Mouse (Mus musculus) stomach, embryonic 14.5 days (tissue): ENCODE results near the gene V1rd19. TPM values are rescaled to one million over a fixed set of nuclear protein-coding genes. Genes with fewer than 3 reads are reported as not detected.
"Not testable (repeated sequence)": the region's sequence is repeated elsewhere in the genome, so short reads cannot be mapped to it uniquely, and the experiment has no call there.

Experiments used
- ATAC-seq: fragments of 200-750 bp; cut with Nextera tagmentation; 2 replicates; pipeline ENCODE4 v1.8.0; 2017; ENCODE audit warnings: low read depth, moderate TSS enrichment; ENCODE audit not compliant: insufficient number of reproducible peaks, insufficient read depth, low FRiP score
- H3K27ac ChIP-seq: fragments of 300-500 bp; sonication (generic); 2 replicates; pipeline ENCODE4 v1.5.1; 2014; ENCODE audit warnings: mild to moderate bottlenecking, low read length, moderate library complexity, mixed read lengths
- H3K27me3 ChIP-seq: fragments of 300-500 bp; sonication (generic); 2 replicates; pipeline ENCODE4 v1.6.1; 2014; ENCODE audit warnings: low read length, control low read depth, mixed read lengths; ENCODE audit not compliant: control insufficient read depth, insufficient read depth
- H3K36me3 ChIP-seq: fragments of 300-500 bp; sonication (generic); 2 replicates; pipeline ENCODE4 v1.6.1; 2014; ENCODE audit warnings: mild to moderate bottlenecking, control low read depth, low read length, moderate library complexity, mixed read lengths; ENCODE audit not compliant: control insufficient read depth, insufficient read depth
- H3K4me1 ChIP-seq: fragments of 300-500 bp; sonication (generic); 2 replicates; pipeline ENCODE4 v1.6.1; 2014; ENCODE audit warnings: low read length, control low read depth, mixed read lengths; ENCODE audit not compliant: control insufficient read depth, insufficient read depth
- H3K4me2 ChIP-seq: fragments of 300-500 bp; sonication (generic); replicated peaks from 2 replicates; pipeline ENCODE4 v1.6.1; 2014; ENCODE audit warnings: low read depth, low read length, control low read depth
- H3K4me3 ChIP-seq: fragments of 300-500 bp; sonication (generic); 2 replicates; pipeline ENCODE4 v1.5.1; 2014; ENCODE audit warnings: low read depth, low read length, control low read depth
- H3K9ac ChIP-seq: fragments of 300-500 bp; sonication (generic); replicated peaks from 2 replicates; pipeline ENCODE4 v1.6.1; 2014; ENCODE audit warnings: low read depth, mild to moderate bottlenecking, control low read depth, low read length, moderate library complexity, mixed read lengths
- H3K9me3 ChIP-seq: fragments of 300-500 bp; sonication (generic); 2 replicates; pipeline ENCODE4 v1.6.1; 2016; ENCODE audit warnings: low read depth, low read length, control low read depth; ENCODE audit not compliant: control insufficient read depth
- WGBS: fragments of 180-500 bp; shearing (Covaris S2); extraction: QIAGEN DNeasy Blood & Tissue Kit; methylation state at CpG from one replicate; pipeline ENCODE4 v1.1.7; 2014; 5-methylcytosine and 5-hydroxymethylcytosine counted together
- polyA plus RNA-seq: library from polyadenylated mRNA; unstranded; fragments of >200 nt; fragmentation: Nextera tagmentation; extraction: Ambion mirVana; gene quantifications from 2 replicates; pipeline ENCODE4 v1.2.1, GENCODE M21; 2014

V1rd19 gene
- polyA plus RNA-seq, result not detected in 2 replicates

DNA sequence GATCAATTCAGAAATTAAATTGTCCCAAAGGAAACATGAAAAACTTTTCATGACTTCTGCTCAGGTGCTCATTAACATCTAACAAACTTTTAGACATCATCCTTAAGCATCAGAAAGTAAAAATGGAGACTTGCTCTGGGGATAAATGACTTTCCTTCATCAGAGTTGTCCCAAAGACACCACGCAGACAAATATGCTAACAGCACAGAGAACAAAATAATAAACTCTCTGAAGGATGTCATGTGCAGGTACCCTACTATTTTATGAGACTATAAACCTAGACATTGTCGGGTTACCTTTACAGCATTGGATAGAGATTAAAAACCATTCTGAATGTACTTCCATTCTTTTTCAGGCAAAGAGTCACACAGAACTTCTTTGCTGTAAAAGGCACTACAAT lies at the start of gene V1rd19:
Gene V1rd19, plus strand, starts transcription at position 301 of the 400 bp plus-strand sequence.
- peaks cover 3% of the 10 kb centered on the region; the same call in 1 of the 2 replicates for H3K9me3 ChIP-seq
- no peak within 1 kb of the TSS for H3K27ac ChIP-seq
- no peaks in the 10 kb centered on the region for H3K36me3 ChIP-seq
- no peaks in the 10 kb centered on the region for H3K27me3 ChIP-seq
- H3K4me1 ChIP-seq, result no peaks in the 10 kb centered on the region
- H3K9ac ChIP-seq, result no peak within 1 kb of the TSS
- ATAC-seq, result no peak
- H3K4me2 ChIP-seq, result no peak within 1 kb of the TSS
- H3K4me3 ChIP-seq, result no peak within 1 kb of the TSS
- WGBS, result 61% methylated on average over 2 of the region's 2 CpGs

- H3K4me2 ChIP-seq, H3K4me3 ChIP-seq, H3K27me3 ChIP-seq, ATAC-seq, H3K9ac ChIP-seq, H3K27ac ChIP-seq, H3K4me1 ChIP-seq, H3K9me3 ChIP-seq, H3K36me3 ChIP-seq: not testable (repeated sequence)
- WGBS, result 64% methylated on average over 3 of the region's 3 CpGs
Measured at GRCm38 (mm10) chr7:23968044-23968443, 33.4 kb upstream of the V1rd19 start.

GRCm38 (mm10) chr7:23974315-23974714 lies 27.2 kb upstream of the V1rd19 start, which contains the start of gene Vmn1r181:
Vmn1r181 (plus strand) TSS chr7:23974615.
- not testable (repeated sequence) for H3K27me3 ChIP-seq, H3K9ac ChIP-seq, H3K4me3 ChIP-seq, ATAC-seq, H3K9me3 ChIP-seq, H3K4me1 ChIP-seq, H3K27ac ChIP-seq, H3K4me2 ChIP-seq, H3K36me3 ChIP-seq
- 76% methylated on average over 9 of the region's 9 CpGs for WGBS

- Histone ChIP-seq H3K9me3 (no peaks in the 10 kb centered on the region), H3K4me1 (no peaks in the 10 kb centered on the region), H3K4me3 (no peak within 1 kb of the TSS), H3K27ac (no peak within 1 kb of the TSS), H3K9ac (no peak within 1 kb of the TSS), H3K4me2 (no peak within 1 kb of the TSS), H3K36me3 (no peaks in the 10 kb centered on the region), H3K27me3 (no peaks in the 10 kb centered on the region)
- 78% methylated on average over 4 of the region's 4 CpGs for WGBS
- ATAC-seq, result no peak
Measured at GRCm38 (mm10) chr7:24052660-24053304, 51.3 kb downstream of the V1rd19 start, which contains the start of gene Vmn1r183. Vmn1r183 (plus strand) TSS chr7:24053254.

Other genes with a start within 250 kb of the V1rd19 start
- not detected in 2 replicates for gene Vmn1r174, start 249.4 kb upstream of the V1rd19 start, polyA plus RNA-seq
- gene Vmn1r175, start 191.0 kb upstream of the V1rd19 start, polyA plus RNA-seq, result not detected in 2 replicates
- not detected in 2 replicates for gene Vmn1r176, start 164.3 kb upstream of the V1rd19 start, polyA plus RNA-seq
- not detected in 2 replicates for gene Vmn1r177, start 135.2 kb upstream of the V1rd19 start, polyA plus RNA-seq
- not detected in 2 replicates for gene Vmn1r178, start 109.7 kb upstream of the V1rd19 start, polyA plus RNA-seq
- not detected in 2 replicates for gene Vmn1r179, start 74.7 kb upstream of the V1rd19 start, polyA plus RNA-seq
- not detected in 2 replicates for gene Vmn1r180, start 51.1 kb upstream of the V1rd19 start, polyA plus RNA-seq
- gene Vmn1r181, start 27.1 kb upstream of the V1rd19 start, polyA plus RNA-seq, result not detected in 2 replicates
- gene Vmn1r183, start 51.6 kb downstream of the V1rd19 start, polyA plus RNA-seq, result not detected in 2 replicates
- gene Zfp180, start 80.2 kb downstream of the V1rd19 start, polyA plus RNA-seq, result 21.4 and 23.2 TPM in 2 replicates
- gene Zfp112, start 110.6 kb downstream of the V1rd19 start, polyA plus RNA-seq, result 5.4 and 6.3 TPM in 2 replicates
- 21.7 and 22.2 TPM in 2 replicates for gene Zfp235, start 132.5 kb downstream of the V1rd19 start, polyA plus RNA-seq
- 5.9 and 8.0 TPM in 2 replicates for gene Zfp114, start 173.4 kb downstream of the V1rd19 start, polyA plus RNA-seq
- 13.5 and 14.9 TPM in 2 replicates for gene Zfp111, start 209.8 kb downstream of the V1rd19 start, polyA plus RNA-seq
- gene Zfp109, start 235.9 kb downstream of the V1rd19 start, polyA plus RNA-seq, result 6.3 and 6.4 TPM in 2 replicates